Mouse (Mus musculus) brain, embryonic 14.5 days (tissue): ENCODE results near the gene Nek3.

Experiments used
- CTCF ChIP-seq: fragments of 200-500 bp; IDR thresholded peaks from 2 replicates; pipeline ENCODE4 v1.5.1; 2012; ENCODE audit warnings: inconsistent platforms, mild to moderate bottlenecking, moderate library complexity, borderline replicate concordance; ENCODE audit not compliant: insufficient read depth, insufficient read length; ENCODE audit errors: extremely low read depth
- POLR2A ChIP-seq: fragments of 200-500 bp; IDR thresholded peaks from 2 replicates; pipeline ENCODE4 v1.6.1; 2012; ENCODE audit warnings: mild to moderate bottlenecking, inconsistent platforms, borderline replicate concordance; ENCODE audit not compliant: poor library complexity, insufficient read depth, insufficient read length, severe bottlenecking; ENCODE audit errors: extremely low read depth

- no peak for TF ChIP-seq CTCF
- no peak for TF ChIP-seq POLR2A
These were observed 31.7 kb upstream of the Nek3 start for GRCm38 (mm10) chr8:22197914-22198313.
